Mouse (Mus musculus): ENCODE measurements around the gene Riiad1. TPM values are rescaled to one million over a fixed set of nuclear protein-coding genes. Genes with fewer than 3 reads are reported as not detected.
A peak's percentile ranks its signal among the peaks of the same experiment; 100 is the strongest.

Riiad1 gene
- total RNA-seq, 2 experiments from 2014 or later, result 5.5 to 8.3 TPM

GRCm38 (mm10) chr3:94465632-94466430, 14.3 kb downstream of the Riiad1 start:
- intact Hi-C loops (cut with DNase I), result no loop called here
- no peak for DNase-seq

- no peak for DNase-seq
- intact Hi-C loops (cut with DNase I), result no loop called here
Observed at GRCm38 (mm10) chr3:94463926-94464578, 16.1 kb downstream of the Riiad1 start.

DNA sequence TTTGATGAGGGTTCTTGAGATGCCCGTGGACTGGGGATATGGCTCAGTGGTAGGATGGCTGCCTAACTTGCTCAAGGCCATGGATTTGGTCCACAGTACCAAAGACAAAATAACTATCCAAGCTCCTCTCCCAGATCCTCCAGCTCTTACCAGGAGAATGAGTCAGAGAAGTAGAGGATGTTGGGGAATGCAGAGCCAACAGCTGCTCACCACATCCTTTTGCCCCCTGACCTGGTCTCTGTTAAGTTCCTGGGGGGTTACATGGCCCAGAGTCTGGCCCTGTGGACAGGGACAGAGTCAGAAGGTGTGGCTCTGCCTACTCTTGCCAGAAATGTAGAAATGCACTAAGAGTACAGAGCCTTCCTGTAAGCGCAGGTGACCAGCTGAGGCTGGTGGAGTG, 20.3 kb downstream of the Riiad1 start:
- DNase-seq, result no peak
- intact Hi-C loops (cut with DNase I), result loop anchor here (5.0 kb wide), 2 partner anchors 93 to 142 kb away; no protein-coding TSS in a partner anchor

DNA sequence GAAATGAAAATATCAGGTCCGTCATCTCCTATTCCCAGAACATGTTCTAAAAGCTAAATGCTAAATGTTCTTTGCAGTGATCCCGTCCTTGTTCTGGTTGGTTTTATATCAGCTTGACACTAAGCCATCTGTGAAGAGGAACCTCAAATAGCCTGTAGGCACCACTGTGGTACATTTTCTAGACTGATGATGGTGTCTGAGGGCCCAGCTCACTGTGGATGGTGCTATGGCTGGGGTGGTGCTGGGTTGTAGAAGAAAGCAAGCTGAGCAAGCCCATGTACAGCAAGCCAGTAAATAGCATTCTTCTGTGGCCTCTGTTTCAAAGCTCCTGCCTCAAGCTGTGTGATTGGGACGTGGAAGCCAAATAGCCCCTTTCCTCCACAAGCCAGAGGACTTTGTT, 23.1 kb downstream of the Riiad1 start:
- DNase-seq, result no peak
- intact Hi-C loops (cut with DNase I), result loop anchor here (2.0 to 5.0 kb wide), 3 partner anchors 46 to 145 kb away; no protein-coding TSS in a partner anchor

- intact Hi-C loops (cut with DNase I), result loop anchor here (2.0 to 5.0 kb wide), 3 partner anchors 46 to 146 kb away; no protein-coding TSS in a partner anchor
- DNase-seq, result peak; percentile 33 to 68
Observed at GRCm38 (mm10) chr3:94456529-94457000, 23.6 kb downstream of the Riiad1 start.

DNA sequence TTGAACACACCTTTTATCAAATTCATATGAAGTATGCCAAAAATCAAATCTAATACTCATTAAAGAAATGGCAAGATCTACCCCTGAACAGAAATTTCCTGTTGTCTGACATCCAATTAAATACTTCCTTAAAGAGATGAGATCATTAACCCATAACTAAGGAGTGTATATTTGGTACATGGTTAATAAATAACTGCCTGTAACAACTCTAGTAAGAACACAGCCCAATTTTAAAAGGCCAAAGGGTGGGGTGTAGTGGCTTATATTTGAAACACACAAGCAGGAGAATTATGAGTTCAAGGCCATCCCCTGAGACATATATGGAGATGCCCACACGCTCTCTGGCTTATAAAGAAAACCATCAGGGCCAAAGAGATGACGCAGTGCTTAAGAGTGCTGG, 30.8 kb downstream of the Riiad1 start:
- DNase-seq, result no peak
- intact Hi-C loops (cut with DNase I), result no loop called here

GRCm38 (mm10) chr3:94443597-94443964, 36.6 kb downstream of the Riiad1 start, which contains the start of gene Oaz3:
TSS of gene Oaz3 (minus strand) at chr3:94443915.
- no peak for DNase-seq
- intact Hi-C loops (cut with DNase I), result no loop called here

DNA sequence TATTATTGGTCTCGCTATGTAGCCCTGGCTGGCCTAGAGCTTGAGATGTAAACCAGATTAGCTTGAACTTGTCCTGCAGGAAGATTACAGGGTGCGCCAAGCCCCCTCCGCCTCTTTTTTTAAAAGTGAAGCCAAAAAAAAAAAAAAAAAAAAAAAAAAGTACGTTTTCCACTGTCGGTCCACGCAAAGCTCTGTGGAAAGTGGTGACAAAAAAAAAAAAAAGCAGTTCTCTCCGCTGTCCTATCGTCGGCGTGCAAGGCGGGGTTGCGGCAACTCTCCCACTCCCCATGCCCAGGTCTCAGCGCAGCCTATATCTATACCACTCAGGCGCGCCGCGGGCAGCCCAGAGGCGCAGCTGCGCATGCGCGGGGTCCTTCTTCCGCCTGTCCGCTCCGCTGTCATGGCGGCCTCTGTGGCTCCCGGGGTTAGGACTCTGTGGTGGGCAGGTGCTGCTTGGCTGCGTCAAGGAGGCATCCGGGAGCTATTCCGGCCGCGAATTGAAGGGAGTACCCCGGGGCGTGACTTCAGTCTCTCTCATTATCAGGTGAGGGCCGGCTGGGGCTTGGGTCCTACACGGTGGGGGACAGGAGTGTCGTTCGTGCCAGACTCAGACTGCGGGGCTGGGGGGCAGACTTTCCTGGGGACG, 37.1 kb downstream of the Riiad1 start, which contains the start of gene Mrpl9:
Gene Mrpl9 (plus strand): TSS at position 368 of the 646 bp plus-strand sequence.
- intact Hi-C loops (cut with DNase I), result no loop called here
- peak; percentile 90 to 93 for DNase-seq

DNA sequence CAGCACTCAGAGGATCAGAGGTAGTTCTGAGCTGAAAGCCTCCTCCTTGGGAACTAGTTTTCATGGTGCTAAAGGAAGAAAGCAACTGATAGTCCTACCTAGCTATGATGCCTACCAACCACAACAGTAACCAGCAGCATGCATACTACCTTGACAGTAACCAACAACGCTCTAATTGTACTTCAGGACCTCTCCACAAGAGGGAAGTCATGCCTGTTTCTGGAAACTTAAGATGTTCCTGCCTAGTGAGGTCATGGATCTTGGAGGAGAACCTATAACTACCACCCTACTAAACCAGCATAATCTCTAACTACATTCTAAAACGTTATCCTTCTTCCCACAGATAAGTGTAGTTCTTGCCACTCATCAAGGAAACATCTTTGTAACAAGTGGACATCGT, 39.0 kb downstream of the Riiad1 start:
- intact Hi-C loops (cut with DNase I), result no loop called here
- no peak for DNase-seq

- DNase-seq, result no peak
- intact Hi-C loops (cut with DNase I), result loop anchor here (5.0 kb wide), 1 partner anchor 34 kb away; no protein-coding TSS in a partner anchor
Observed at GRCm38 (mm10) chr3:94436420-94436819, 43.7 kb downstream of the Riiad1 start.

- intact Hi-C loops (cut with DNase I), result no loop called here
- no peak for DNase-seq
Observed at GRCm38 (mm10) chr3:94434305-94434704, 45.8 kb downstream of the Riiad1 start.

- intact Hi-C loops (cut with DNase I), result no loop called here
- DNase-seq, result no peak
Observed at GRCm38 (mm10) chr3:94430980-94431379, 49.2 kb downstream of the Riiad1 start.

Other genes with a start within 250 kb of the Riiad1 start
- not detected for gene Gm4778, start 216.3 kb downstream of the Riiad1 start, total RNA-seq (2021)
- gene Them4, start 170.3 kb downstream of the Riiad1 start, total RNA-seq (2021), result 1 to 10 TPM; 7.4 to 8.3 TPM
- not detected for gene Them5, start 138.2 kb downstream of the Riiad1 start, total RNA-seq (2021)
- gene C2cd4d, start 117.9 kb downstream of the Riiad1 start, total RNA-seq (2021), result under 1 TPM in 1 of 2 experiments, not detected in 1; 0.39 TPM
- gene Rorc, start 107.5 kb downstream of the Riiad1 start, total RNA-seq (2021), result 10 to 100 TPM; 45.6 to 68.8 TPM
- gene Lingo4, start 81.8 kb downstream of the Riiad1 start, total RNA-seq (2021), result under 1 TPM; 0.15 to 0.26 TPM
- 1 to 10 TPM; 1.3 to 1.9 TPM for gene Tdrkh, start 67.1 kb downstream of the Riiad1 start, total RNA-seq (2021)
- 10 to 100 TPM; 34.6 to 34.7 TPM for gene Mrpl9, start 37.0 kb downstream of the Riiad1 start, total RNA-seq (2021)
- not detected for gene Oaz3, start 36.4 kb downstream of the Riiad1 start, total RNA-seq (2021)
- not detected for gene Celf3, start 2.0 kb downstream of the Riiad1 start, total RNA-seq (2021)
- gene Snx27, start 102.4 kb upstream of the Riiad1 start, total RNA-seq (2021), result 10 to 100 TPM; 25.3 to 25.9 TPM
- not detected for gene Gm10972, start 162.8 kb upstream of the Riiad1 start, total RNA-seq (2021)
- under 1 TPM; 0.74 to 0.84 TPM for gene Tuft1, start 178.5 kb upstream of the Riiad1 start, total RNA-seq (2021)
- 1 to 10 TPM in 1 of 2 experiments, under 1 TPM in 1; 0.44 to 1.8 TPM for gene Selenbp2, start 213.2 kb upstream of the Riiad1 start, total RNA-seq (2021)

Measured in gastrocnemius, postnatal 36 days (tissue).